Mouse (Mus musculus): Measurements from ENCODE around the gene Sytl2.

Sytl2 gene

GRCm38 (mm10) chr7:90312151-90312883 is 10.3 kb downstream of the Sytl2 start:
- peak; percentile 41 for DNase-seq (ENCODE audit: low spot score)

- no peak for DNase-seq (ENCODE audit: low spot score)
These were observed 11.4 kb downstream of the Sytl2 start for GRCm38 (mm10) chr7:90313421-90313820.

GRCm38 (mm10) chr7:90316823-90317222 is 14.8 kb downstream of the Sytl2 start:
- DNase-seq (ENCODE audit: low spot score): no peak

GRCm38 (mm10) chr7:90319446-90319845 is 17.4 kb downstream of the Sytl2 start:
- no peak for DNase-seq (ENCODE audit: low spot score)

- DNase-seq (ENCODE audit: low spot score): no peak
These were observed 18.1 kb downstream of the Sytl2 start for GRCm38 (mm10) chr7:90320124-90320523.

GRCm38 (mm10) chr7:90325166-90325565 is 23.1 kb downstream of the Sytl2 start:
- no peak for DNase-seq (ENCODE audit: low spot score)

- no peak for DNase-seq (ENCODE audit: low spot score)
These were observed 28.1 kb downstream of the Sytl2 start for GRCm38 (mm10) chr7:90330200-90330599.

GRCm38 (mm10) chr7:90332483-90333065 is 30.5 kb downstream of the Sytl2 start:
- DNase-seq (ENCODE audit: low spot score): no peak

GRCm38 (mm10) chr7:90334362-90334761 is 32.3 kb downstream of the Sytl2 start:
- no peak for DNase-seq (ENCODE audit: low spot score)

- DNase-seq (ENCODE audit: low spot score): no peak
These were observed 32.8 kb downstream of the Sytl2 start for GRCm38 (mm10) chr7:90334831-90335230.

- no peak for DNase-seq (ENCODE audit: low spot score)
These were observed 33.7 kb downstream of the Sytl2 start for GRCm38 (mm10) chr7:90335755-90336194.

- DNase-seq (ENCODE audit: low spot score): no peak
These were observed 39.3 kb downstream of the Sytl2 start for GRCm38 (mm10) chr7:90341212-90341957.

- no peak for DNase-seq (ENCODE audit: low spot score)
These were observed 42.9 kb downstream of the Sytl2 start for GRCm38 (mm10) chr7:90344903-90345302.

- DNase-seq (ENCODE audit: low spot score): no peak
These were observed 45.9 kb downstream of the Sytl2 start for GRCm38 (mm10) chr7:90347779-90348437.

- no peak for DNase-seq (ENCODE audit: low spot score)
These were observed 47.0 kb downstream of the Sytl2 start for GRCm38 (mm10) chr7:90349014-90349413.

GRCm38 (mm10) chr7:90352183-90352582 is 50.1 kb downstream of the Sytl2 start:
- no peak for DNase-seq (ENCODE audit: low spot score)

GRCm38 (mm10) chr7:90353488-90354228 is 51.6 kb downstream of the Sytl2 start:
- no peak for DNase-seq (ENCODE audit: low spot score)

GRCm38 (mm10) chr7:90354229-90354604 is 52.2 kb downstream of the Sytl2 start:
- DNase-seq (ENCODE audit: low spot score): no peak

- DNase-seq (ENCODE audit: low spot score): no peak
These were observed 53.4 kb downstream of the Sytl2 start for GRCm38 (mm10) chr7:90355454-90355853.

- DNase-seq (ENCODE audit: low spot score): no peak
These were observed 53.9 kb downstream of the Sytl2 start for GRCm38 (mm10) chr7:90355995-90356394.

- peak; percentile 30 for DNase-seq (ENCODE audit: low spot score)
These were observed 60.7 kb downstream of the Sytl2 start for GRCm38 (mm10) chr7:90362788-90363187.
